Mouse (Mus musculus) stomach, postnatal 0 days (tissue): ENCODE measurements around the gene Pld3.
A peak's percentile ranks its signal among the peaks of the same experiment; 100 is the strongest.

Source experiments
- CTCF ChIP-seq: IDR thresholded peaks from 2 replicates; pipeline ENCODE4 v1.5.1; 2016; ENCODE audit warnings: antibody characterized with exemption, low read depth, mild to moderate bottlenecking, moderate library complexity
- EP300 ChIP-seq: optimal IDR thresholded peaks from 2 replicates; pipeline ENCODE3; 2016; ENCODE audit warnings: antibody characterized with exemption

GRCm38 (mm10) chr7:27520104-27520503 lies 32.9 kb downstream of the Pld3 start:
- TF ChIP-seq CTCF (peak; percentile 37), EP300 (no peak)
